Mouse (Mus musculus): ENCODE measurements around the gene Meis2.

The Meis2 gene

GRCm38 (mm10) chr2:116047365-116047764 lies 18.3 kb downstream of the Meis2 start:
- no peak for DNase-seq

GRCm38 (mm10) chr2:116045048-116045447 lies 20.6 kb downstream of the Meis2 start:
- DNase-seq, result no peak

DNA sequence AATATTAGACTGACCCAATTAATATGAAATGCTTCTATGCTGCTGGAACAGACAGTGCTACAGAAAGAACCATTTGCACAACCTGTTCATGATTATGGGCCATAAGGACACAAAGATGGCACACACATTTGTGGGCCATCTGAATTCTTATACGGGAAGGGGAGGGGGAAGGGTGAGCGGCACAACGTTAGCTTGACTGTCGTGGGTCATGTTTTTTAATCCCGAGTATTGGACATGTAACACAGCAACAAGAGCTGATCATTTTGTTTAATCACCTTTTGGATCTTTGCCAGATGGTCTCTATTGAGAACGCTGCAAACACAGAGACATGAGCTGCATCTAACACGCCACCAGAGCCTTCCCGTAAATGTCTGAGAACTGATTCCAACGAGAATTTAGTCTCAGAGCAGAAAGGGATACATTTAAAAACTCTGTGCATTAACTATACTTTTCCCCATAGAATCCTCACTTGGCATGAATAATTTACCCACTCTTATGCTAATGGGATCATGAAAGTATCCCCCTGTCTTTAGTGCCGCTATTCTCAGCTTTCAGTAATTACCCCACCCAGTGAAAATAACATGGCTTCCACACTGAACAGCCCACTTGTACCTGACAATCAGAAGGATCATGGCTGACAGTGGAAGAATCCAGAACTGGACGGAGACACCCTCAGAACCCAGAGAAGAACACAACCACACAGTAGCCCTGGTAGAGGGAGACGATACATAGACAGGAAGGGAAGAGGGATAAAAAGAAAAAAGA lies 22.5 kb downstream of the Meis2 start:
- DNase-seq, result no peak

DNA sequence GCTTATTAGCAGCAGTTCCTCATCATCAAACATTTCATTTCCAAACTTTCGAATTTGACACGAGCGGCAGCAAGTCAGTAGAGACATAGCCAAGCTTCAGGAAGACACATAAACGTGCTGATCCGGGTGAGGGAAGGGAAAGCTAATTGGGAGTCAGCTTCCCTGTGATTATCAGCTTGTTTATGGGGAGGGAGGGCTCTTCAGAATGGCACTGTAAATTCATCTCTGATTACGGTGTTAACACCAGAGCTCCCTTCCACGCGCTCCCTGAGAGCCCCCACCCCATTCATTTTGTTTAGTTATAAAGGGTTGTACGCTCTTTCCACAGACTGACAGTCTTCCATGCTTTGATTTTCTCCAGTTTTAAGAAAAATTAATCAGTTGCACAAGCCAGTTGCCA lies 23.2 kb downstream of the Meis2 start:
- DNase-seq, result no peak

GRCm38 (mm10) chr2:116041683-116042262 lies 23.9 kb downstream of the Meis2 start:
- no peak for DNase-seq

DNA sequence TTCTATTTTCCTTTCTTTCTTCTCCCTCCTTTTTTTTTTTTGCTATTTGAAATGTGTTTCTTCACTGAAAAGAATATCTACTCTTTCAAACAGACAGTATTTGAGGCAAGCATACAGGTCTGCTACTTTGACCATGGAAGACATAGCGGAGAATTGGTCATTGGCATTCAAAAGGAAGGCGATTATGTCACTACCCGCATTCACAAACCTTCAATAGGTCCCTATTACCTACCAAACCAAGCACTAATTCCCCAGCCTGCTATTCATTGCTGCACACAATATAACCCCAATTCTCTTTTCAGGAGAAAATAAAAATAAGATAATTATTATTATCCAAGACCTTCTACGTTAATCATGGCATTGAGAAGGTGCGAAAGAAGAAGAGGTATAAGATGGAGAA lies 30.3 kb downstream of the Meis2 start:
- DNase-seq, result no peak

DNA sequence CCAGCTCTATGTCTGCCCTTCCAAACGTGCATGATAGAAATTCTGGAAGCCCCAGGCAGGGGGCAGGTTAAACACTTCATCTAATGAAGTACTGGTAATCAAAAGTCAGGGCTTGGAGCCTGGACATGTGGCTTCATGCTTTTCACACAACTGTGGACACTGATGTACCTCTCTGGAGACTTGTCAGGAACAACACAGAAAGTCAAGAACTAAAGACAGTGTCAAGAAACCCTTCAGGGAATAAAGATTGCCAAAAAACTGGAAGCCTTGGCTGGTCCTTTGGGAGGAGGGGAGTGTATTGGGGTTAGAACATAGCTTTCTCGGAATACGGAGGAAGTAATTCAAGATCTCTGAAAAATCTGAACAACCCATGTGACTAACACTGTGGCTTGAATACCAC lies 37.5 kb downstream of the Meis2 start:
- DNase-seq, result no peak

DNA sequence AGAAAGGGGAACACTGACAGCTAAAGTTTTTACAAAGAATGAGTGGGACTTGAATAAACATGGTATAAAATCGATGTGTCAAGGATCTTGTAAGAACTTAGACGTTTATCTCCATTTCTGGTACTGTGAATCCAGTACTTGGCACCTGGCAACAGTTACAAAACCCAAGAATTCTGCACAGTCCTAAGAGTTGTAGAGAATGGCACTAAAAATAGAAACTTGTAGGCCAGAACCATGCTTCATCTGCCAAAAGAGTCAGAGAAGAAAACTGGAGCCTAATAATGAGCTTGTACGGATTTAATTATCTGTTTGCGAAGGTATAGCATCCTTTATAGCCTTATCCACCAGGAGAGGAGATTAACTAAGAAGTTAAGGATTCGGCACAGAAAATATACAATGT lies 42.8 kb downstream of the Meis2 start:
- DNase-seq, result no peak

- no peak for DNase-seq
These were observed 43.7 kb downstream of the Meis2 start for GRCm38 (mm10) chr2:116021931-116022330.

GRCm38 (mm10) chr2:116021046-116021445 lies 44.6 kb downstream of the Meis2 start:
- DNase-seq, result no peak

DNA sequence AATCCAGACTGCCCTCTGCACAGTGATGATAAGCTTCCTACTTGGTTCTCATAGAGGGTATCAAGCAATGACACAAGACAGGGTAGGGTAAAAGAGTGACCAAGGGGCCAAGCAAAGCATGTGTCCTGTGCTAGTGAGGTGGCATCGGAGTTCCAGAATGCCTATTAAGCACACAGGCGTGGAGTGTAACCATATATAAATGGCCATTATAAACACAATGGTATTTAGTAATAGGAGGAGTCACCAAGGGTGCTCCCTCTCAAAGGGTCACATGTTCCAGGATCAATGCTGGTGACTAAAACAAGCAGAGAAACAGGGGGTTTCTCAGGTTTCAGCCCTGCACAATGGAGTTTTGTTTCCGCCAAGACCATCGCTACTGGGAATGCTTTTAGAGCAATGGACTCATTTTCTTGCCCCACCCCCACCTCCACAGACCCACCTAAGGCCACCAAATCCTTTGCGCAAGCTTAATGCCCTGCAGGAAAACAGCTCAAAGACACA lies 45.1 kb downstream of the Meis2 start:
- DNase-seq, result no peak

GRCm38 (mm10) chr2:116019959-116020358 lies 45.7 kb downstream of the Meis2 start:
- DNase-seq, result no peak

DNA sequence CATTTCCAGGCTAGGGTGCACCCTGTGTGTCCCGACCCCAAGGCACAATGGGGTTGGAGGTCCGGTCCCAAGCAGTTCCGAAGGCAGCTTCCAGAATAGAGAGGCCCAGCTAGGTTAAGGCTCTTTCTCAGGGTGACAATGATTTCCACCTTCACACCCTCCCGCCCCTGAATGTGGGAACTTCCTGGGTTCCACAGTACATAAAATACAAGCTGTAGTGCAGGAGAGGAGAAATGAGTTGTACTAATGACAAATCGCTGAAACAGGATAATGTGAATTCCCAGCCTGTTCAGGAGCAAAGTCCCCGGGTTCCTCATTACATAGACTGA lies 46.2 kb downstream of the Meis2 start:
- DNase-seq, result no peak

DNA sequence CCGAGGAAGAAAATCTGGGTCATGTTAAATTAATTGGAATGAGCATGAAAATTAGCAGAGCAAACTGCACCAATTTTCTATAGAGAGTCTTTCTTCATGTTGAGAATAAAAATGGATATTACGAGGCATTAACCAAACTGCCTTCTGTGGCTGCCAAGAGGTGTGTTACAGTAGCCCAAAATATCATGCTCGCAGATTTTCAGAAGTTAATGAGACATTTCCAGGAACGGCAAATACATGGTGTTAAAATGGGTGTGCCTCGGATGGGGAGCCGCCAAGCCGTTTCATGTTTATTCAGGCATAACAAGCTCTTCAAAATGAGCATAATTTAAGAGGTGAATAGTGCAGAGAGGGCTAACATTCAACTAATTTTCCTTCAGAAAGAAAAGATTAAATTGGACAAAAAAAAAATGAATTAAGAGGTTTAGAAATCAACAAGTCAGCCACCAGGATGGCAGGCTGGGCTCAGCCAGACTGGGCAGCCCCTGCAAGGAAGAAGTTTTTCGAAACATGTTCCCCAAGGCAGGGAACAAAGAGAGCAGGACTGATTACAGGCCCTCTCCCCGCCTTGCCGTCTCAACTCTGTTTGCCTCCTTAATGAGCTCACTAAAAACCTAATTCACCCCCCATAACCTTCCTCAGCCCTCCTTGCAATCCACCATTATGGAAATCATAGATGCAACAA lies 46.7 kb downstream of the Meis2 start:
- no peak for DNase-seq

- DNase-seq, result no peak
These were observed 50.1 kb downstream of the Meis2 start for GRCm38 (mm10) chr2:116015520-116015919.

DNA sequence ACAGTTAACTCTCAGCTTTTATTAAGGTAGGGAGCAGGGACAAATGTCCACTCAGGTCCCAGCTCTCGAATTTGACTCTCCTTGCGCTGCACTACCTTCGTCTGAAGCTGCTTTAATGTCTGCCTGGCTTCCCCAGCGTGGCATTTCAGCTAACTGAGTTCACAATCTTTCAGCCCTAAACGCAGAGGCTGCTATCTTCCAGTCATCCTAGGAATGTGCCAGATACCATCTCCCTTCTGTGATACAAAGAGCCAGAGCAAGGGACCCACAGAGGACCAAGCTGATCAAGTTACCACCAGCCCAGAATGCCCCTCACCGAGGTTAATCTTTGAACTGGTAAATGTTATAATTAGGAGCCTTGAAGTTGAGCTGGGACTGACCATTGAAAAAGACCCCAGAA lies 55.2 kb downstream of the Meis2 start:
- DNase-seq, result no peak

- DNase-seq, result no peak
These were observed 55.6 kb downstream of the Meis2 start for GRCm38 (mm10) chr2:116010061-116010460.

GRCm38 (mm10) chr2:116009097-116009970 lies 56.3 kb downstream of the Meis2 start:
- no peak for DNase-seq

GRCm38 (mm10) chr2:116002354-116002753 lies 63.3 kb downstream of the Meis2 start:
- no peak for DNase-seq

DNA sequence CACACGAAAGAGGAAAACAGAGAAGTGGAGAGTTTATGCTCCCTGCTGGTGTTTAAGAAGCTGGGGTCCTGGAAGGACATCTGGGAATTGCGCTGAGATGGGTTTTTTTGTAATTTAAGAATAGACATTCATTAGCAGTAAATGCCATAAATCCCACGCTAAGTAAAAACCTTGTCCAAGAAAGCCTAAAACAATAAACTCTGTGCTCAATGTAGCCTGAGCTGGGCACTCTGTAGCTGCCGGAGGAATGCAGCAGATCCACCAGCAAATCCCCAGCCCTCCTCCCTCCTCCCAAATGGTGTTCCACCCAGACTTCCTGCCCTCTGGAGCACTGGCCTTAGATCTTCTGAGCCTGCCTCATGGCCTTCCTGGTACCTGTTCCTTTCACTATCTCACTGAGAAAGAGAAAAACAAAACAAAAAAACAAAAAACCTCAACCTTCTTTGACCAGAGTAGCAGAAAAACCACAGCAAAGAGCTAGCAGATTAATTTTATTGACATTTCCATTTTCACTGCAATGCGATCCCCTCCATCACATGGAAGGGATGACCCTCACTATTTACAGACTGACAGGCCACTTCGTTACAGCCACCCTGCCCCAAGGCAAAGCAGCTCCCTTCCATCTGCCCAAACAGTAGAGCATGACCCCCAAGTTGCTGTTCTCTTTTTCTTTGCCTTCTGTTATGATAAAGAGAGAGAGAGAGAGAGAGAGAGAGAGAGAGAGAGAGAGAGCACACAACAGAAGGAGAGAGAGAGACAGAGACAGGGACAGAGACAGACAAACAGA lies 64.1 kb downstream of the Meis2 start:
- DNase-seq, result no peak

GRCm38 (mm10) chr2:116000514-116000913 lies 65.1 kb downstream of the Meis2 start:
- no peak for DNase-seq

DNA sequence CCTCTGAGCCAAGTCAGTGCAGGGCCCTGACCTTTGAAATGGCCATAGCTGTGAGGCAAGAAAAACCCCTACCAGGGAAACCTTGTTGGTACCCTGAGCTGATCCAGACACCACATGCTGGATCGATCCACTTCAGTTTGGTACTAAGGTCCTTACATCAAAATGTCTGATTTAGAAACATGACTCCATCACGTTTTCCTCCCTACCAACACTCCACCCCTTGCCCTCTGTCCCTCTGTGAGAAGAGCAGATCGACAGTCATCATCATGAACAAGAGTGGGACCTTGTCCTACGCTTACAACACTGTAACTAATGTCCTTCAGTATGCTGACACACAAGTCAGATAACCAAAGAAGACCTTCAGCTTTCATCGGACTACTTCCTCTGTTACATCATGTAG lies 66.8 kb downstream of the Meis2 start:
- DNase-seq, result no peak
